Mouse (Mus musculus): ENCODE results near the gene Anks1. TPM values are rescaled to one million over a fixed set of nuclear protein-coding genes. Genes with fewer than 3 reads are reported as not detected.
"Not testable (repeated sequence)": the region's sequence is repeated elsewhere in the genome, so short reads cannot be mapped to it uniquely, and the experiment has no call there.

Gene Anks1
- total RNA-seq, 2 experiments from 2014 or later, result 8.8 to 23.4 TPM

DNA sequence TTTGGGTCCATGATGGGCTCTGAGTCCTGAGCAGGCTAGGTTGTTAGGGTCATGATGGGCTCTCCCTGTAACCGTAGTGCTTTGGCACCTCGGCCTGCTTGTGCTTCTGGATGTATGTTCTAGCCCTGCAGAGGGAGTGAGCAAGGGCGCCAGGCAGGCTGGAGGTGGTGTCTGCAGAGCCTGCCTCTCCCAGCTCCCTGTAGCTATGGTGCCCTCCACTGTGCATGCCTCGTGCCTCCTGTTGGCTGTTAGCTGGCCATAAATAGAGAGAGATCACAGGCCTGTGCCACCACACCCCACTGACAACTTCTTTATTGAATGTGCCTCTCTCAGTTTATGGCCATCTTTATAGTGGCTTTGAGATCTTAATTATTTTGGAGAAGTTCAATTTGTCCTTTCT, 87.2 kb downstream of the Anks1 start:
- TF ChIP-seq CTCF (IDR thresholded peaks at IDR 0.05), result no peak
- H3K27ac ChIP-seq, result no peak overlapping the region
- no peak overlapping the region for H3K4me3 ChIP-seq
- no peak for DNase-seq
- intact Hi-C loops (cut with DNase I), result no loop called here

GRCm38 (mm10) chr17:27997212-27997611, 88.1 kb downstream of the Anks1 start:
- no peak overlapping the region for H3K27ac ChIP-seq
- DNase-seq, result no peak
- TF ChIP-seq CTCF (IDR thresholded peaks at IDR 0.05), result no peak
- H3K4me3 ChIP-seq, result no peak overlapping the region
- intact Hi-C loops (cut with DNase I), result no loop called here

- peak overlapping the region; percentile 63 for H3K27ac ChIP-seq
- intact Hi-C loops (cut with DNase I), result not testable (repeated sequence)
Measured at GRCm38 (mm10) chr17:27999683-28000273, 90.7 kb downstream of the Anks1 start.

GRCm38 (mm10) chr17:28000389-28000788, 91.3 kb downstream of the Anks1 start:
- DNase-seq, result no peak
- intact Hi-C loops (cut with DNase I), result no loop called here
- H3K27ac ChIP-seq, result peak overlapping the region; percentile 63
- TF ChIP-seq CTCF (IDR thresholded peaks at IDR 0.05), result no peak
- no peak overlapping the region for H3K4me3 ChIP-seq

More at GRCm38 (mm10) chr17:27999683-28000273, 90.7 kb downstream of the Anks1 start:
- not testable (repeated sequence) for H3K4me3 ChIP-seq, DNase-seq

GRCm38 (mm10) chr17:28000851-28001250, 91.7 kb downstream of the Anks1 start:
- intact Hi-C loops (cut with DNase I), result no loop called here
- DNase-seq, result no peak
- Histone ChIP-seq H3K27ac (peak overlapping the region; percentile 74), H3K4me3 (no peak overlapping the region)
- TF ChIP-seq CTCF (IDR thresholded peaks at IDR 0.05), result no peak

DNA sequence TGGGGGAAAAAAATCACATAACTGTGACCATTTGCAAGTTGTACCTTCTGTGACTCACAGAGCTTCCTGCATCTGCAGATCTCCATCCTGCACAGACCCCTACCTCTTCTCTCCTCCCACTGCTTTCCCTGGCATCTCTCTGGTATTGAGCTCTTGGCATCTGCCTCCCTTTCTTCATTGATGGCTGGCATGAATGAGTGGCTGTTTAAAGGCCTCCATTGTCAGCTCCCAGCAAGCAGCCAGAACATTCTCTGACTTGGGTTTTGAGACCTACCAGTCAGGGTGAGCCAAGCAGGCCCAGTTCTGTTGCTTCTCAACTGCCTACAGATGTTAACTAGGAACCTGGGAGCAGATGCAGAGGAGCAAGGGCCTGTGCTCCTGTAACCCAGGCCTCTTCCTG, 96.3 kb downstream of the Anks1 start:
- TF ChIP-seq CTCF (IDR thresholded peaks at IDR 0.05), result no peak
- peak overlapping the region; percentile 97 for H3K27ac ChIP-seq
- no peak overlapping the region for H3K4me3 ChIP-seq
- DNase-seq, result no peak
- intact Hi-C loops (cut with DNase I), result loop anchor here (5.0 kb wide), 1 partner anchor 47 kb away; no protein-coding TSS in a partner anchor

DNA sequence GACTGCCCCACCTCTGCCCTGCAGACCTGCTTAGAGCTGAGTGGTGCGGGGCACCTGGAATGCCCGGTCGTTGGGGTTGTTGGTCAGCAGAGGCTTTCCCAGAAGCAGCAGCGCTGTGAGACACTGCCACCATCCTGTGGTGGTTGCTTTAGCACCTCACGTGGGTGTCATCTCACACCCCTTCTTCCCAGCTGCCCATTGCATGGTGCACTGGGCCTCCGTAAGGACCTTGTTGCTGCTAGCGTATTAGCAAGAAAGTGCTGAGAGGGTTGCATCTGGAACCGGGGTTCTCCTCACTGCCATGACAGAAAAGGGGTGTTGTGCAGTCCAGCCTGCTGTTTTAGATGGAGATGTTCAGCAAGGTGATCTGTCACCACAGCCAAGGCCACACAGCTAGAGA, 97.1 kb downstream of the Anks1 start:
- H3K4me3 ChIP-seq, result peak overlapping the region; percentile 75
- DNase-seq, result no peak
- peak overlapping the region; percentile 97 for H3K27ac ChIP-seq
- intact Hi-C loops (cut with DNase I), result loop anchor here (5.0 kb wide), 1 partner anchor 46 kb away; no protein-coding TSS in a partner anchor
- peak; percentile 23; the same call in 1 of the 2 replicates for TF ChIP-seq CTCF (IDR thresholded peaks at IDR 0.05)

- intact Hi-C loops (cut with DNase I), result loop anchor here (5.0 kb wide), 1 partner anchor 46 kb away; no protein-coding TSS in a partner anchor
- peak overlapping the region; percentile 75 for H3K4me3 ChIP-seq
Measured at GRCm38 (mm10) chr17:28006611-28007010, 97.5 kb downstream of the Anks1 start.

DNA sequence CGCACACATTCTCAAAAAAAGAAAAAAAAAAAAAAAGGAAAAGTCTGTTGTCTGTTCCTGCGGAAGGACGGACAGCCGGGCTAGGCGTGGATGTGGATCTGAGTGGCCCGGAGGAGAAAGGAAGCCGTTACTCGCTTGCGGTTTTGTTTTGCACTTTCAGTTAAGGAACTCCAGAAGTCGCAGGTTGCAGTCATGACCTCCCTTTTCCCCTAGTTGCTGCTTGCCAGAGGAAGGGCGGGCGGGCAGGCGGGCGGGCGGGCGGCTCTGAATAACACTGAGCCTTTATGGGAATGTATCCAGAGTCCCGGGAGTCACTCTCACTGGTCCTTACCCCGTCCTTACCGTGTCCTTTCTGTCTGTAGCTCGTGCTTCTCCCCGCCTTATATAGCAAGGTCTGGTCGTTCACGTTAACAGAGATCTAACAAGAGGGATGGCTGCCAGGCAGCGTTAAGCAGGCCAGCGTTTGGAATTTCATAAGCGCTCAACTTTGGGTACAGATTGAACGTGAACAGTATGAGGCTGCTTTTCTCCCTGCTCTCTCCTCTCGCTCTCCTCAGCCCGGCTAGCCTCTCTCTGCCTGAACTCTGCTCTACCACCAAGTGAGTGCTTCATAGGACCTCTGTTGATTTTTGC, 98.2 kb downstream of the Anks1 start:
- intact Hi-C loops (cut with DNase I), result loop anchor here (5.0 kb wide), 1 partner anchor 45 kb away; no protein-coding TSS in a partner anchor
- Histone ChIP-seq H3K27ac (peak overlapping the region; percentile 97), H3K4me3 (peak overlapping the region; percentile 75)
- no peak for TF ChIP-seq CTCF (IDR thresholded peaks at IDR 0.05)
- DNase-seq, result peak; percentile 83

More at GRCm38 (mm10) chr17:28006611-28007010, 97.5 kb downstream of the Anks1 start:
- no peak for DNase-seq
- no peak for TF ChIP-seq CTCF (IDR thresholded peaks at IDR 0.05)
- peak overlapping the region; percentile 97 for H3K27ac ChIP-seq

DNA sequence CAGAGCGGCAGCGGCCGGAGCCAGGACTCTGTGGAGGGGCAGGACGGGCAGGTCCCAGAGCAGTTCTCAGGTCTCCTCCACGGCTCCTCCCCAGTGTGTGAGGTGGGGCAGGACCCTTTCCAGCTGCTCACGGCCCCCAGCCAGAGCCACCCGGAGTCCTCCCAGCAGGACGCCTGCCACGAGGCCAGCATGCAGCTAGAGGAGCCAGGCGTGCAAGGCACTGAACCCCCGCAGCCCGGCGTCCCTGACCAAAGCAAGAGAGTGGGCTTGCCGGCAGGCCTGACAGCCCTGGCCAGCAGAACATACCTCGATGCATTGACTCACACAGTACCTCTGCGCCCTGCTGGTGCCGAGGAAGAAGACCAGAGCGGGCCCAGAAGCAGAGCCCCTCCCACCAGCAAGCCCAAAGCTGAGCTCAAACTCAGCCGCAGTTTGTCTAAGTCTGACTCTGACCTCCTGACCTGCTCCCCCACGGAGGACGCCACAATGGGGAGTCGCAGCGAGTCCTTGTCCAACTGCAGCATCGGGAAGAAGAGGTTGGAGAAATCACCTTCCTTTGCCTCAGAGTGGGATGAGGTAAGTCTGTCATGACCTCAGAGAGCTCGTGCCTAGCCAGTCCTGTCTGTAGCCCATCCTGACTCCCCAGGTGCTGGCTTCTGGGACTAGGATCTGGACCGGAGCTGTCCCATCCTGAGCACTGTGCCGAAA, 98.9 kb downstream of the Anks1 start:
- peak; percentile 7; the same call in 1 of the 2 replicates for TF ChIP-seq CTCF (IDR thresholded peaks at IDR 0.05)
- peak overlapping the region; percentile 97 for H3K27ac ChIP-seq
- intact Hi-C loops (cut with DNase I), result loop anchor here (5.0 kb wide), 1 partner anchor 44 kb away; no protein-coding TSS in a partner anchor
- peak; percentile 84 for DNase-seq
- H3K4me3 ChIP-seq, result peak overlapping the region; percentile 75

GRCm38 (mm10) chr17:28008565-28008981, 99.5 kb downstream of the Anks1 start:
- DNase-seq, result peak; percentile 70
- TF ChIP-seq CTCF (IDR thresholded peaks at IDR 0.05), result no peak
- peak overlapping the region; percentile 75 for H3K4me3 ChIP-seq
- H3K27ac ChIP-seq, result peak overlapping the region; percentile 97
- intact Hi-C loops (cut with DNase I), result loop anchor here (5.0 kb wide), 1 partner anchor 44 kb away; no protein-coding TSS in a partner anchor

DNA sequence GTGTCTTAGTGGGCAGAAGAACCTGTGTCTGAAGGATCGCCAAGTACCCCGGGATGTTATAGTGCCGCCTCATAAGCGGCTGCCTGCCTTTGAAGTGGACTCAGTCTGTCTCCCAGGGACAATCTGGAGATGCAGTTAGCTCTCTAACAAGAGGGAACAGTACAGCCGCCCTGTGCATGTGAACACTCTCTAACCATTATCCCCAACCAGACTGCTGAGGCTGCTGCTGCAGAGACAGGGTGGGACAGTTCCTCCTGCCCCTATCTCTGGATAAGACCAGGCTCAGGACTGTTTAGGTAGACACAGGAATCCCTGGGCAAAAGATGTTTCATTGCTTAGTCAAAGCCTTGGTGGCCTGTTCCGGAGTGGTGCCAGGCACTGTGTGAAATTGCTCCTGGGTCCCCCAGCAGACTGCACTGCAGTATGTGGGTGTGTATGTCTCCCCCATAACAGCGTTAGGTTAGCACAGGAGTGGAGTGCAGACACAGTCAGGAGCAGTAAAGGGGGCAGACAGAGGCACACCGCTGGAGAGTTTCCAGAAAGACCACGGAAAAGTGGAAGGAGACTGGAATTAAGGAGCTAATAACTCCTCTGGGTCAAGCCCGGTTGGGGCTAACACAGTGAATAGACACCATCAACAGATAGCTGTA, 100.1 kb downstream of the Anks1 start:
- Histone ChIP-seq H3K4me3 (peak overlapping the region; percentile 75), H3K27ac (peak overlapping the region; percentile 97)
- TF ChIP-seq CTCF (IDR thresholded peaks at IDR 0.05), result no peak
- no peak for DNase-seq
- intact Hi-C loops (cut with DNase I), result loop anchor here (5.0 kb wide), 1 partner anchor 43 kb away; no protein-coding TSS in a partner anchor

Data from gastrocnemius, adult 2 months (tissue).